Mouse (Mus musculus) frontal cortex, adult 2 months (tissue): ENCODE measurements around the gene Rab21. TPM values are rescaled to one million over a fixed set of nuclear protein-coding genes. Genes with fewer than 3 reads are reported as not detected.

Experiments
- DNase-seq, 2 experiments: peaks; one replicate each; pipeline ENCODE4 v3.0.0; 2022; ENCODE audit warnings: low spot score in 1 of 2; ENCODE audit errors: extremely low spot score in 1 of 2
- polyA plus RNA-seq: library from polyadenylated mRNA; depleted of rRNA; stranded (reverse); fragments of >200 nt; gene quantifications from 2 replicates; pipeline ENCODE4 v1.2.3, GENCODE M21; 2012; rRNA removed

The Rab21 gene
- polyA plus RNA-seq = 43.9 and 45.1 TPM in 2 replicates

GRCm38 (mm10) chr10:115315473-115316171 lies at the start of gene Rab21:
Rab21 (minus strand) TSS chr10:115315594.
- DNase-seq = peak; percentile 91 to 98

GRCm38 (mm10) chr10:115363151-115363550 lies 47.8 kb upstream of the Rab21 start:
- DNase-seq = peak in 1 of 2 experiments; percentile 12

GRCm38 (mm10) chr10:115362623-115362964 lies 47.2 kb upstream of the Rab21 start:
- no peak for DNase-seq

GRCm38 (mm10) chr10:115361840-115362622 lies 46.6 kb upstream of the Rab21 start, which contains the start of gene Tmem19:
Tmem19 (minus strand) TSS chr10:115362501.
- peak; percentile 90 to 95 for DNase-seq

GRCm38 (mm10) chr10:115359066-115359465 lies 43.7 kb upstream of the Rab21 start:
- DNase-seq = no peak

- no peak for DNase-seq
These were observed 43.0 kb upstream of the Rab21 start for GRCm38 (mm10) chr10:115358216-115358919.

GRCm38 (mm10) chr10:115356106-115356505 lies 40.7 kb upstream of the Rab21 start:
- DNase-seq = no peak

- DNase-seq = no peak
These were observed 39.6 kb upstream of the Rab21 start for GRCm38 (mm10) chr10:115355016-115355415.

- no peak for DNase-seq
These were observed 39.2 kb upstream of the Rab21 start for GRCm38 (mm10) chr10:115354553-115354952.

- no peak for DNase-seq
These were observed 35.5 kb upstream of the Rab21 start for GRCm38 (mm10) chr10:115350810-115351397.

- DNase-seq = no peak
These were observed 34.1 kb upstream of the Rab21 start for GRCm38 (mm10) chr10:115349509-115349908.

GRCm38 (mm10) chr10:115349029-115349428 lies 33.6 kb upstream of the Rab21 start:
- no peak for DNase-seq

GRCm38 (mm10) chr10:115348131-115348530 lies 32.7 kb upstream of the Rab21 start:
- no peak for DNase-seq

- no peak for DNase-seq
These were observed 31.1 kb upstream of the Rab21 start for GRCm38 (mm10) chr10:115346444-115346843.

- DNase-seq = no peak
These were observed 27.5 kb upstream of the Rab21 start for GRCm38 (mm10) chr10:115342771-115343425.

GRCm38 (mm10) chr10:115339820-115340328 lies 24.5 kb upstream of the Rab21 start:
- DNase-seq = no peak

GRCm38 (mm10) chr10:115336901-115337300 lies 21.5 kb upstream of the Rab21 start:
- no peak for DNase-seq

GRCm38 (mm10) chr10:115333528-115333927 lies 18.1 kb upstream of the Rab21 start:
- no peak for DNase-seq

- no peak for DNase-seq
These were observed 17.6 kb upstream of the Rab21 start for GRCm38 (mm10) chr10:115332997-115333396.

- no peak for DNase-seq
These were observed 17.1 kb upstream of the Rab21 start for GRCm38 (mm10) chr10:115332420-115332952.
